Mouse (Mus musculus) intestine, embryonic 16.5 days (tissue): ENCODE results near the gene Slc25a1. TPM values are rescaled to one million over a fixed set of nuclear protein-coding genes. Genes with fewer than 3 reads are reported as not detected.
"Not testable (repeated sequence)": the region's sequence is repeated elsewhere in the genome, so short reads cannot be mapped to it uniquely, and the experiment has no call there.

Experiments
- ATAC-seq: fragments of 200-750 bp; cut with Nextera tagmentation; 2 replicates; pipeline ENCODE4 v1.8.0; 2017; ENCODE audit warnings: moderate TSS enrichment, moderate library complexity
- H3K27ac ChIP-seq: fragments of 300-500 bp; sonication (generic); 2 replicates; pipeline ENCODE4 v1.5.1; 2014; ENCODE audit warnings: mild to moderate bottlenecking, low read length
- H3K27me3 ChIP-seq: fragments of 300-500 bp; sonication (generic); replicated peaks from 2 replicates; pipeline ENCODE4 v1.6.1; 2014; ENCODE audit warnings: low read length, control low read depth, mixed read lengths; ENCODE audit not compliant: control insufficient read depth, insufficient read depth
- H3K36me3 ChIP-seq: fragments of 300-500 bp; sonication (generic); 2 replicates; pipeline ENCODE4 v1.6.1; 2014; ENCODE audit warnings: low read length, control low read depth; ENCODE audit not compliant: control insufficient read depth, insufficient read depth
- H3K4me1 ChIP-seq: fragments of 300-500 bp; sonication (generic); 2 replicates; pipeline ENCODE4 v1.6.1; 2014; ENCODE audit warnings: low read length, control low read depth, mixed read lengths; ENCODE audit not compliant: control insufficient read depth, insufficient read depth
- H3K4me2 ChIP-seq: fragments of 300-500 bp; sonication (generic); 2 replicates; pipeline ENCODE4 v1.6.1; 2014; ENCODE audit warnings: low read depth, low read length, control low read depth
- H3K4me3 ChIP-seq: fragments of 300-500 bp; sonication (generic); 2 replicates; pipeline ENCODE4 v1.5.1; 2014; ENCODE audit warnings: mild to moderate bottlenecking, low read length
- H3K9ac ChIP-seq: fragments of 300-500 bp; sonication (generic); 2 replicates; pipeline ENCODE4 v1.6.1; 2014; ENCODE audit warnings: low read depth, low read length
- H3K9me3 ChIP-seq: fragments of 300-500 bp; sonication (generic); 2 replicates; pipeline ENCODE4 v1.6.1; 2016; ENCODE audit warnings: low read length, control low read depth; ENCODE audit not compliant: control insufficient read depth
- WGBS: fragments of 180-500 bp; shearing (Covaris S2); extraction: QIAGEN DNeasy Blood & Tissue Kit; methylation state at CpG from one replicate; pipeline ENCODE4 v1.1.7; 2014; 5-methylcytosine and 5-hydroxymethylcytosine counted together
- polyA plus RNA-seq: library from polyadenylated mRNA; unstranded; fragments of >200 nt; fragmentation: Nextera tagmentation; extraction: Ambion mirVana; gene quantifications from 2 replicates; pipeline ENCODE4 v1.2.1, GENCODE M21; 2015

Gene Slc25a1
- 255 and 287 TPM in 2 replicates for polyA plus RNA-seq

- peak within 1 kb of the TSS; percentile 90 for H3K4me3 ChIP-seq
- ATAC-seq, result peak; percentile 88
- under 1% methylated on average over 44 of the region's 47 CpGs for WGBS
- H3K4me1 ChIP-seq, result peaks cover 9% of the 10 kb centered on the region; the same call in 1 of the 2 replicates
- H3K9me3 ChIP-seq, result no peaks in the 10 kb centered on the region
- no peaks in the 10 kb centered on the region for H3K36me3 ChIP-seq
- no peaks in the 10 kb centered on the region for H3K27me3 ChIP-seq
- H3K27ac ChIP-seq, result peak within 1 kb of the TSS; percentile 99
- peak within 1 kb of the TSS; percentile 95 for H3K4me2 ChIP-seq
- peak within 1 kb of the TSS; percentile 91 for H3K9ac ChIP-seq
These were observed at the start of gene Slc25a1 for GRCm38 (mm10) chr16:17928087-17928580. Gene Slc25a1 (minus strand): TSS chr16:17928219.

GRCm38 (mm10) chr16:17971853-17972252, 43.8 kb upstream of the Slc25a1 start:
- no peak for ATAC-seq
- no peaks in the 10 kb centered on the region for H3K36me3 ChIP-seq
- H3K4me1 ChIP-seq, result no peaks in the 10 kb centered on the region
- no peak overlapping the region for H3K9ac ChIP-seq
- no peaks in the 10 kb centered on the region for H3K9me3 ChIP-seq
- no peak overlapping the region for H3K27ac ChIP-seq
- H3K4me3 ChIP-seq, result no peak overlapping the region
- 75% methylated on average over 5 of the region's 5 CpGs for WGBS
- H3K4me2 ChIP-seq, result no peak overlapping the region
- H3K27me3 ChIP-seq, result no peaks in the 10 kb centered on the region

GRCm38 (mm10) chr16:17962091-17962490, 34.1 kb upstream of the Slc25a1 start:
- no peaks in the 10 kb centered on the region for H3K27me3 ChIP-seq
- WGBS, result 71% methylated on average over 7 of the region's 7 CpGs
- no peak overlapping the region for H3K4me3 ChIP-seq
- H3K36me3 ChIP-seq, result no peaks in the 10 kb centered on the region
- H3K27ac ChIP-seq, result no peak overlapping the region
- H3K4me2 ChIP-seq, result no peak overlapping the region
- H3K9me3 ChIP-seq, result no peaks in the 10 kb centered on the region
- no peak for ATAC-seq
- H3K4me1 ChIP-seq, result no peaks in the 10 kb centered on the region
- H3K9ac ChIP-seq, result no peak overlapping the region

- not testable (repeated sequence) for H3K4me3 ChIP-seq, H3K9me3 ChIP-seq, H3K27me3 ChIP-seq, H3K9ac ChIP-seq, H3K4me1 ChIP-seq, H3K4me2 ChIP-seq, H3K36me3 ChIP-seq, H3K27ac ChIP-seq, ATAC-seq
- WGBS, result 97% methylated on average over 16 of the region's 17 CpGs
These were observed 28.1 kb upstream of the Slc25a1 start for GRCm38 (mm10) chr16:17956052-17956638.

GRCm38 (mm10) chr16:17951618-17952017, 23.6 kb upstream of the Slc25a1 start:
- Histone ChIP-seq H3K4me3 (no peak overlapping the region), H3K9ac (no peak overlapping the region), H3K4me2 (no peak overlapping the region), H3K9me3 (0 out of 2 replicates have a peak, but pooled peaks cover 3% of the 10 kb centered on the region), H3K27ac (no peak overlapping the region), H3K27me3 (no peaks in the 10 kb centered on the region), H3K36me3 (no peaks in the 10 kb centered on the region), H3K4me1 (no peaks in the 10 kb centered on the region)
- ATAC-seq, result no peak
- WGBS, result 89% methylated on average over 3 of the region's 4 CpGs

- ATAC-seq, result no peak
- Histone ChIP-seq H3K9me3 (no peaks in the 10 kb centered on the region), H3K27me3 (no peaks in the 10 kb centered on the region), H3K4me2 (no peak overlapping the region), H3K36me3 (no peaks in the 10 kb centered on the region), H3K4me1 (no peaks in the 10 kb centered on the region), H3K9ac (no peak overlapping the region), H3K27ac (no peak overlapping the region), H3K4me3 (no peak overlapping the region)
- WGBS, result 53% methylated on average over 4 of the region's 4 CpGs
These were observed 22.0 kb upstream of the Slc25a1 start for GRCm38 (mm10) chr16:17950068-17950467.

- Histone ChIP-seq H3K9ac (no peak overlapping the region), H3K4me1 (no peaks in the 10 kb centered on the region), H3K4me2 (no peak overlapping the region), H3K36me3 (no peaks in the 10 kb centered on the region), H3K27me3 (no peaks in the 10 kb centered on the region), H3K9me3 (no peaks in the 10 kb centered on the region), H3K4me3 (no peak overlapping the region), H3K27ac (no peak overlapping the region)
- WGBS, result 47% methylated on average over 2 of the region's 2 CpGs
- no peak for ATAC-seq
These were observed 21.4 kb upstream of the Slc25a1 start for GRCm38 (mm10) chr16:17949421-17949877.

GRCm38 (mm10) chr16:17945081-17945831, 17.2 kb upstream of the Slc25a1 start:
- WGBS, result 48% methylated on average over 7 of the region's 7 CpGs
- H3K9me3 ChIP-seq, result no peaks in the 10 kb centered on the region
- no peaks in the 10 kb centered on the region for H3K36me3 ChIP-seq
- H3K4me1 ChIP-seq, result no peaks in the 10 kb centered on the region
- ATAC-seq, result peak; percentile 89
- H3K9ac ChIP-seq, result no peak overlapping the region
- no peak overlapping the region for H3K4me2 ChIP-seq
- H3K4me3 ChIP-seq, result no peak overlapping the region
- no peak overlapping the region for H3K27ac ChIP-seq
- H3K27me3 ChIP-seq, result no peaks in the 10 kb centered on the region

- Histone ChIP-seq H3K9ac (no peak overlapping the region), H3K4me3 (no peak overlapping the region), H3K36me3 (no peaks in the 10 kb centered on the region), H3K9me3 (no peaks in the 10 kb centered on the region), H3K27me3 (no peaks in the 10 kb centered on the region), H3K4me1 (peaks cover 4% of the 10 kb centered on the region; the same call in 1 of the 2 replicates), H3K27ac (no peak overlapping the region), H3K4me2 (no peak overlapping the region)
- WGBS, result 64% methylated on average over 8 of the region's 8 CpGs
- no peak for ATAC-seq
These were observed 15.4 kb upstream of the Slc25a1 start for GRCm38 (mm10) chr16:17943466-17943865.
